Mouse (Mus musculus) kidney, adult 2 months (tissue): ENCODE measurements at regions not wholly inside any gene's neighbourhood (a gene's known extent, or its start where the extent isn't known, plus 50 kb on each side); places are given as distances from the start of the nearest gene placed in this dataset.

Experiments
- CTCF ChIP-seq: fragments of 200-500 bp; conservative IDR thresholded peaks from 2 replicates; pipeline ENCODE4 v1.5.1; 2011; ENCODE audit warnings: low read depth, mild to moderate bottlenecking, control low read depth, low read length, moderate library complexity, mixed read lengths; ENCODE audit not compliant: insufficient read depth, insufficient read length
- POLR2A ChIP-seq: fragments of 200-500 bp; IDR thresholded peaks from one replicate; pipeline ENCODE4 v1.6.1; 2011; ENCODE audit warnings: low read depth, low read length, control low read depth

- no peak for TF ChIP-seq CTCF
- TF ChIP-seq POLR2A = no peak
Measured at GRCm38 (mm10) chr11:109038136-109038535, 106.0 kb downstream of the E030025P04Rik start.
